Mouse (Mus musculus): ENCODE measurements around the gene Plekhg1. TPM values are rescaled to one million over a fixed set of nuclear protein-coding genes. Genes with fewer than 3 reads are reported as not detected.
A peak's percentile ranks its signal among the peaks of the same experiment; 100 is the strongest.

The Plekhg1 gene
- polyA plus RNA-seq, 1 experiment from 2014 or later, result 19.3 TPM

- peak; percentile 90 for ATAC-seq (ENCODE audit: insufficient number of reproducible peaks, low FRiP score, low TSS enrichment, low read depth)
- peak overlapping the region; percentile 72 for H3K4me3 ChIP-seq
- H3K27ac ChIP-seq, result peak overlapping the region; percentile 94
- peaks cover 17% of the 10 kb centered on the region; the same call in 1 of the 2 replicates for H3K4me1 ChIP-seq
- peak overlapping the region; percentile 95 for H3K4me2 ChIP-seq
- 0 out of 2 replicates have a peak, but pooled peaks cover 2% of the 10 kb centered on the region for H3K36me3 ChIP-seq
- no peaks in the 10 kb centered on the region for H3K27me3 ChIP-seq
- H3K9me3 ChIP-seq, result no peaks in the 10 kb centered on the region
- H3K9ac ChIP-seq, result peak overlapping the region; percentile 65
- under 1% methylated on average over 38 of the region's 39 CpGs for WGBS
Measured at GRCm38 (mm10) chr10:3973589-3974070, 233.5 kb downstream of the Plekhg1 start.

GRCm38 (mm10) chr10:3974380-3974779 is 234.2 kb downstream of the Plekhg1 start:
- peak overlapping the region; percentile 1; the same call in 1 of the 2 replicates for H3K4me2 ChIP-seq
- H3K9ac ChIP-seq, result no peak overlapping the region
- no peak overlapping the region for H3K4me3 ChIP-seq
- H3K9me3 ChIP-seq, result no peaks in the 10 kb centered on the region
- no peak overlapping the region for H3K27ac ChIP-seq
- H3K36me3 ChIP-seq, result peaks cover 9% of the 10 kb centered on the region; the same call in 1 of the 2 replicates
- peaks cover 17% of the 10 kb centered on the region; the same call in 1 of the 2 replicates for H3K4me1 ChIP-seq
- WGBS, result 71% methylated on average over 3 of the region's 3 CpGs
- H3K27me3 ChIP-seq, result no peaks in the 10 kb centered on the region
- no peak for ATAC-seq (ENCODE audit: insufficient number of reproducible peaks, low FRiP score, low TSS enrichment, low read depth)

GRCm38 (mm10) chr10:3975898-3976622 is 235.9 kb downstream of the Plekhg1 start:
- Histone ChIP-seq H3K9me3 (no peaks in the 10 kb centered on the region), H3K4me3 (no peak overlapping the region), H3K27ac (no peak overlapping the region), H3K9ac (no peak overlapping the region), H3K4me1 (peaks cover 17% of the 10 kb centered on the region; the same call in 1 of the 2 replicates), H3K27me3 (no peaks in the 10 kb centered on the region), H3K36me3 (peaks cover 20% of the 10 kb centered on the region), H3K4me2 (no peak overlapping the region)
- WGBS, result 50% methylated on average over 6 of the region's 6 CpGs
- ATAC-seq (ENCODE audit: insufficient number of reproducible peaks, low FRiP score, low TSS enrichment, low read depth), result no peak

- no peak overlapping the region for H3K4me2 ChIP-seq
- ATAC-seq (ENCODE audit: insufficient number of reproducible peaks, low FRiP score, low TSS enrichment, low read depth), result no peak
- H3K27ac ChIP-seq, result no peak overlapping the region
- peaks cover 17% of the 10 kb centered on the region; the same call in 1 of the 2 replicates for H3K4me1 ChIP-seq
- no peak overlapping the region for H3K4me3 ChIP-seq
- no peaks in the 10 kb centered on the region for H3K9me3 ChIP-seq
- H3K27me3 ChIP-seq, result no peaks in the 10 kb centered on the region
- no peak overlapping the region for H3K9ac ChIP-seq
- WGBS, result 53% methylated on average over 4 of the region's 4 CpGs
- H3K36me3 ChIP-seq, result peaks cover 20% of the 10 kb centered on the region
Measured at GRCm38 (mm10) chr10:3976623-3977010, 236.5 kb downstream of the Plekhg1 start.

GRCm38 (mm10) chr10:3978326-3978725 is 238.2 kb downstream of the Plekhg1 start:
- no peak for ATAC-seq (ENCODE audit: insufficient number of reproducible peaks, low FRiP score, low TSS enrichment, low read depth)
- H3K27ac ChIP-seq, result no peak overlapping the region
- peaks cover 23% of the 10 kb centered on the region for H3K36me3 ChIP-seq
- H3K9me3 ChIP-seq, result no peaks in the 10 kb centered on the region
- peaks cover 6% of the 10 kb centered on the region; the same call in 1 of the 2 replicates for H3K4me1 ChIP-seq
- H3K4me2 ChIP-seq, result no peak overlapping the region
- no peak overlapping the region for H3K9ac ChIP-seq
- no peak overlapping the region for H3K4me3 ChIP-seq
- 72% methylated on average over 3 of the region's 3 CpGs for WGBS
- no peaks in the 10 kb centered on the region for H3K27me3 ChIP-seq

GRCm38 (mm10) chr10:3978792-3979488 is 238.8 kb downstream of the Plekhg1 start:
- Histone ChIP-seq H3K36me3 (peaks cover 23% of the 10 kb centered on the region), H3K9me3 (no peaks in the 10 kb centered on the region), H3K4me1 (peaks cover 4% of the 10 kb centered on the region; the same call in 1 of the 2 replicates), H3K27ac (no peak overlapping the region), H3K4me2 (no peak overlapping the region), H3K27me3 (no peaks in the 10 kb centered on the region), H3K9ac (no peak overlapping the region), H3K4me3 (no peak overlapping the region)
- no peak for ATAC-seq (ENCODE audit: insufficient number of reproducible peaks, low FRiP score, low TSS enrichment, low read depth)
- WGBS, result 94% methylated on average over 5 of the region's 5 CpGs

GRCm38 (mm10) chr10:3980231-3980630 is 240.1 kb downstream of the Plekhg1 start:
- ATAC-seq (ENCODE audit: insufficient number of reproducible peaks, low FRiP score, low TSS enrichment, low read depth), result no peak
- WGBS, result 87% methylated on average over 4 of the region's 4 CpGs

GRCm38 (mm10) chr10:3990295-3990883 is 250.2 kb downstream of the Plekhg1 start:
- no peaks in the 10 kb centered on the region for H3K9me3 ChIP-seq
- no peak for ATAC-seq (ENCODE audit: insufficient number of reproducible peaks, low FRiP score, low TSS enrichment, low read depth)
- no peak overlapping the region for H3K4me2 ChIP-seq
- no peak overlapping the region for H3K27ac ChIP-seq
- peaks cover 20% of the 10 kb centered on the region for H3K36me3 ChIP-seq
- H3K4me1 ChIP-seq, result no peaks in the 10 kb centered on the region
- WGBS, result 94% methylated on average over 6 of the region's 6 CpGs
- H3K9ac ChIP-seq, result no peak overlapping the region
- no peaks in the 10 kb centered on the region for H3K27me3 ChIP-seq
- no peak overlapping the region for H3K4me3 ChIP-seq

More at GRCm38 (mm10) chr10:3980231-3980630, 240.1 kb downstream of the Plekhg1 start:
- peaks cover 4% of the 10 kb centered on the region; the same call in 1 of the 2 replicates for H3K4me1 ChIP-seq
- no peaks in the 10 kb centered on the region for H3K27me3 ChIP-seq
- H3K27ac ChIP-seq, result no peak overlapping the region
- H3K4me3 ChIP-seq, result no peak overlapping the region
- no peak overlapping the region for H3K9ac ChIP-seq
- peaks cover 23% of the 10 kb centered on the region for H3K36me3 ChIP-seq
- H3K4me2 ChIP-seq, result no peak overlapping the region
- no peaks in the 10 kb centered on the region for H3K9me3 ChIP-seq

- WGBS, result 81% methylated on average over 8 of the region's 8 CpGs
- Histone ChIP-seq H3K9ac (no peak overlapping the region), H3K27me3 (no peaks in the 10 kb centered on the region), H3K4me3 (no peak overlapping the region), H3K4me2 (no peak overlapping the region), H3K27ac (no peak overlapping the region), H3K4me1 (peaks cover 4% of the 10 kb centered on the region; the same call in 1 of the 2 replicates), H3K36me3 (peaks cover 17% of the 10 kb centered on the region), H3K9me3 (no peaks in the 10 kb centered on the region)
- no peak for ATAC-seq (ENCODE audit: insufficient number of reproducible peaks, low FRiP score, low TSS enrichment, low read depth)
Measured at GRCm38 (mm10) chr10:3993365-3994102, 253.4 kb downstream of the Plekhg1 start.

GRCm38 (mm10) chr10:3995277-3995676 is 255.1 kb downstream of the Plekhg1 start:
- H3K9ac ChIP-seq, result no peak overlapping the region
- peaks cover 4% of the 10 kb centered on the region; the same call in 1 of the 2 replicates for H3K4me1 ChIP-seq
- no peaks in the 10 kb centered on the region for H3K27me3 ChIP-seq
- no peak for ATAC-seq (ENCODE audit: insufficient number of reproducible peaks, low FRiP score, low TSS enrichment, low read depth)
- H3K4me2 ChIP-seq, result no peak overlapping the region
- 86% methylated on average over 4 of the region's 4 CpGs for WGBS
- peaks cover 16% of the 10 kb centered on the region for H3K36me3 ChIP-seq
- no peak overlapping the region for H3K27ac ChIP-seq
- no peaks in the 10 kb centered on the region for H3K9me3 ChIP-seq
- H3K4me3 ChIP-seq, result no peak overlapping the region

- no peak overlapping the region for H3K4me3 ChIP-seq
- ATAC-seq (ENCODE audit: insufficient number of reproducible peaks, low FRiP score, low TSS enrichment, low read depth), result no peak
- H3K9ac ChIP-seq, result no peak overlapping the region
- no peaks in the 10 kb centered on the region for H3K9me3 ChIP-seq
- H3K36me3 ChIP-seq, result peaks cover 10% of the 10 kb centered on the region; the same call in 1 of the 2 replicates
- no peaks in the 10 kb centered on the region for H3K27me3 ChIP-seq
- H3K4me1 ChIP-seq, result peaks cover 4% of the 10 kb centered on the region; the same call in 1 of the 2 replicates
- WGBS, result 47% methylated on average over 15 of the region's 15 CpGs
- no peak overlapping the region for H3K4me2 ChIP-seq
- H3K27ac ChIP-seq, result peak overlapping the region; percentile 59
Measured at GRCm38 (mm10) chr10:3996170-3996876, 256.2 kb downstream of the Plekhg1 start.

All from limb, embryonic 15.5 days (tissue).